Mouse (Mus musculus) cerebellum, adult 2 months (tissue): ENCODE measurements around the gene Snd1. TPM values are rescaled to one million over a fixed set of nuclear protein-coding genes. Genes with fewer than 3 reads are reported as not detected.

ENCODE experiments used
- DNase-seq, 2 experiments: peaks; one replicate each; pipeline ENCODE4 v3.0.0; 2021
- H3K27ac ChIP-seq: fragments of 200-500 bp; 2 replicates; pipeline ENCODE4 v1.5.1; 2012; ENCODE audit warnings: low read length, control low read depth, inconsistent platforms; ENCODE audit not compliant: insufficient read depth
- H3K27me3 ChIP-seq: fragments of 200-500 bp; 2 replicates; pipeline ENCODE4 v1.6.1; 2012; ENCODE audit warnings: inconsistent platforms, mild to moderate bottlenecking, low read length, moderate library complexity; ENCODE audit not compliant: control insufficient read depth, insufficient read depth
- H3K4me1 ChIP-seq: fragments of 200-500 bp; 2 replicates; pipeline ENCODE4 v1.6.1; 2011; ENCODE audit warnings: low read length; ENCODE audit not compliant: control insufficient read depth, insufficient read depth
- H3K4me3 ChIP-seq: fragments of 200-500 bp; replicated peaks from 2 replicates; pipeline ENCODE3; 2011; ENCODE audit warnings: mild to moderate bottlenecking, low read depth, low read length, control low read depth; ENCODE audit not compliant: insufficient read depth
- CTCF ChIP-seq: fragments of 200-500 bp; IDR thresholded peaks from 2 replicates; pipeline ENCODE4 v1.5.1; 2011; ENCODE audit warnings: low read depth, mild to moderate bottlenecking, control low read depth, low read length, moderate library complexity, borderline replicate concordance; ENCODE audit not compliant: insufficient read depth
- POLR2A ChIP-seq: fragments of 200-500 bp; IDR thresholded peaks from 2 replicates; pipeline ENCODE4 v1.6.1; 2011; ENCODE audit warnings: low read length, control low read depth, borderline replicate concordance; ENCODE audit not compliant: insufficient read depth
- WGBS: fragments of 180-500 bp; shearing (Covaris S2); methylation state at CpG from one replicate; pipeline ENCODE4 v1.1.7; 2018; 5-methylcytosine and 5-hydroxymethylcytosine counted together
- polyA plus RNA-seq: library from polyadenylated mRNA; depleted of rRNA; stranded (reverse); fragments of >200 nt; gene quantifications from 2 replicates; pipeline ENCODE4 v1.2.3, GENCODE M21; 2012

The Snd1 gene
- polyA plus RNA-seq, 1 experiment, result 57.0 TPM

DNA sequence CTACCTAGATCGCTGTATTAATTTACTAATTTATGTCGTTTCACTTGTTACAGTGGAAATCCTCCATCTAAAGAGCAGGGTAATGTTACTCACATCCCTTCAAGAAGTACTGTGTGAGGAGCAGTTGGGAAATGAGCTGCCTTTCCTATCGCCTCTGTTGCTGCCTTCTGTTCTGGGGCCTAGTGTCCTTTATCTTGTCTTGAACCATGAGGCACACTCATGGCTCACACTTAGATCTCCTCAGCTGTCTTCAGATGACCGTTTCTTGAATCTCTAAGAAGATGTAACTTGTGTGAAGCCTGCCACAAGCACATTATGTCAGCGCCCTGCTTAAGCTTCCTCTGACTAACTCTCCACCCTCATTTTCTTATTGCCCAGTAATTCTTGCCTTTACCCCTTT is 147.0 kb downstream of the Snd1 start:
- DNase-seq, result no peak
- WGBS, result 94% methylated on average over 5 of the region's 5 CpGs
- H3K27ac ChIP-seq, result no peak overlapping the region
- no peak overlapping the region for H3K4me3 ChIP-seq
- TF ChIP-seq CTCF, result no peak
- no peak for TF ChIP-seq POLR2A
- H3K4me1 ChIP-seq, result peaks cover 6% of the 10 kb centered on the region; the same call in 1 of the 2 replicates
- H3K27me3 ChIP-seq, result no peaks in the 10 kb centered on the region

DNA sequence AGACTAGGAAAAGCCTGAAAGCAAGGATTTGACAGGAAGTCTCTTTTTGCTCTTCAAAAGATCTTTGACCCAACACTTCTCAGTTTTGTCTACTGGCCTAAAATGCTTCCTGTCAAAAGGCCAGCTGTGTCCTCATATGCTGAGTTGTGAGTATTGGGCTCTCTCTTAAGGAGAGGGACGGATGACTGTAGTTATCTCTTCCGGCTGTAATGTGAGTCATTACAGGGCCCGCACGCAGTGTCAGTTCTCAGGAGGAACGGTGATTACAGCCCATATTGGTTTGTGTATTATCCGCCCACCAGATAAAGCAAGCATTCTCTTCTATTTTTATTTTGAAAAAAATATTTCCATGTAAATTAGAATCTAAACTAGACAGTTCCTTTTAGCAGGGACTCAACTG is 147.6 kb downstream of the Snd1 start:
- TF ChIP-seq POLR2A (no peak), CTCF (no peak)
- H3K27ac ChIP-seq, result no peak overlapping the region
- H3K27me3 ChIP-seq, result no peaks in the 10 kb centered on the region
- no peak for DNase-seq
- H3K4me1 ChIP-seq, result peaks cover 6% of the 10 kb centered on the region; the same call in 1 of the 2 replicates
- no peak overlapping the region for H3K4me3 ChIP-seq
- 90% methylated on average over 6 of the region's 6 CpGs for WGBS

DNA sequence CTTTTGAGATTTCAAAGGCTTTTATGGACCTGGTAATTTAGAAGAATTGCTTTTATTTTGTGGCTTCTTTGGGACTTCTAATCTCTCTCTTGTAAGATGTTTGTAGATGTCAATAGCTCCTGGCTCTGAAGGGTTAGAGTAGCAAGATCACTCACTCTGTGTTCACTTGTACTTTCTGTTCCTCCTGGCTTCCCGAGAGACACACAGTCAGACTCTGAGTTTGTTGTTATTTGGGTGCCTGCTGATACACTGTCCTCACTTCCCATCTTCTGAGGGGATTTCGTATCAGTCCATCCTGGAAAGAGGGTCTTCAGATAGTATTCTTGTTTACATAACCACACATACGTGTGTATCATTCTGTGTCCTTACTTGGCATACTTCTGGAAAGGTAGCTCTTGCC is 148.0 kb downstream of the Snd1 start:
- TF ChIP-seq POLR2A (no peak), CTCF (no peak)
- H3K27ac ChIP-seq, result no peak overlapping the region
- no peak overlapping the region for H3K4me3 ChIP-seq
- no peaks in the 10 kb centered on the region for H3K27me3 ChIP-seq
- WGBS, result 94% methylated on average over 3 of the region's 3 CpGs
- DNase-seq, result no peak
- H3K4me1 ChIP-seq, result peaks cover 6% of the 10 kb centered on the region; the same call in 1 of the 2 replicates

DNA sequence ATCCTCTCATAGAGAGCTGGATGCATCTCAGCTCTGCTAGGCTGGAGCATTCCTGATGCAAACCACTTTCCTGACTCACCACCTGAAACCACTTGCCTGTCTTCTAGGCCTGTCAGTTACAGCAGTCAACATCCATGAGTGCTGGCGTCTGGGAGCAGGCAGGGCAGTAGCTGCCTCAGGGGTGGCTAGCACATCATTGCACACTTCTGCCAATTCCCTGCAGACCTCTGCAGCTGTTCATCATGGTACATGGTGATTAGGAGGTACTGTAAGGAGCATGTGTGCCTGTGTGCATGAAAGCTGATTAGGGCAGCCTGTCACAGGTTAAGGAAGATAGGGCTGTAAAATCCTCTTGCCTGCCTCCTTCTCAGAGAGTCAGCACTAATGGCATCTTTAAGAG is 153.5 kb downstream of the Snd1 start:
- H3K27ac ChIP-seq, result no peak overlapping the region
- H3K4me1 ChIP-seq, result peaks cover 3% of the 10 kb centered on the region
- TF ChIP-seq CTCF (no peak), POLR2A (no peak)
- no peak overlapping the region for H3K4me3 ChIP-seq
- 85% methylated on average over 1 of the region's 1 CpGs for WGBS
- DNase-seq, result no peak
- H3K27me3 ChIP-seq, result no peaks in the 10 kb centered on the region

DNA sequence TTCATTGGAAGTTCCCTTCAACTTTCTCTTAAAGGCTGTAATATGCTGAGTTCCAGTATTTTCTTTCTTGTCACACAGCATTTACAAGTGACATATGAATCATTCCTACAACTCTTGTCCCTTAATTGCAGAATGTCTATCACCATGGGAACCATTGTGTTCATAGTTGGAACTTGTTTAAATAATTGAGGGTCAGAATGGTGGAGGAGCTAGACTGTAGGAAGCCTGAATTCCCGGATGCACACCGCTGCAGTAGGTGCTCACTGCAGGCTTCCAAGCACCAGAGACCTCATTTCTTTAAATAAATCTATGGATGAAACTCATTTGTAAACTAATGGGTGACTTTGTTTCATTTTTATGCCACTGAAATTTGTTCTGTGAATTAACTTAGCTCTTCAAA is 154.9 kb downstream of the Snd1 start:
- Histone ChIP-seq H3K27ac (no peak overlapping the region), H3K4me1 (peaks cover 3% of the 10 kb centered on the region), H3K27me3 (no peaks in the 10 kb centered on the region), H3K4me3 (no peak overlapping the region)
- no peak for DNase-seq
- 91% methylated on average over 2 of the region's 2 CpGs for WGBS
- TF ChIP-seq CTCF, result no peak
- TF ChIP-seq POLR2A, result no peak

DNA sequence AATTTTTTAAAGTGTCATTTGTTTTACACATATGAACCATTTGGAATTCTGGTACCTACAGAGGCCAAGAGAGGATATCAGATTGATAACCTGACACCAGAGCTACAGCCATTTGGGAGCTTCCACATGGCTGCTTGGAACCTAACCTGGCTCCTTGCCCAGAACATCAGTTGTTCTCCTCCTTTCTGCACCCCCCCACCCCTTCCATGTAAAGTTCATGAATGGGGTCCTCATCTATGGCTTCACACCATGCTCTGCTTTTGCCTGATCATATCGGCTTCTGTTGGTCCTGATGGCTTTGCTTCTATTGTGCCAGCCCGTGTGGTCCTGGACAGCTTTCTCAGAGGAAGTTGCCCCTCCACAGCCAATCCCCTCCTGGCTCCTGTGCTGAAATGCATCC is 156.0 kb downstream of the Snd1 start:
- peaks cover 3% of the 10 kb centered on the region for H3K4me1 ChIP-seq
- TF ChIP-seq CTCF (no peak), POLR2A (no peak)
- H3K4me3 ChIP-seq, result no peak overlapping the region
- no peak overlapping the region for H3K27ac ChIP-seq
- no peaks in the 10 kb centered on the region for H3K27me3 ChIP-seq
- WGBS, result 63% methylated on average over 2 of the region's 2 CpGs
- no peak for DNase-seq

DNA sequence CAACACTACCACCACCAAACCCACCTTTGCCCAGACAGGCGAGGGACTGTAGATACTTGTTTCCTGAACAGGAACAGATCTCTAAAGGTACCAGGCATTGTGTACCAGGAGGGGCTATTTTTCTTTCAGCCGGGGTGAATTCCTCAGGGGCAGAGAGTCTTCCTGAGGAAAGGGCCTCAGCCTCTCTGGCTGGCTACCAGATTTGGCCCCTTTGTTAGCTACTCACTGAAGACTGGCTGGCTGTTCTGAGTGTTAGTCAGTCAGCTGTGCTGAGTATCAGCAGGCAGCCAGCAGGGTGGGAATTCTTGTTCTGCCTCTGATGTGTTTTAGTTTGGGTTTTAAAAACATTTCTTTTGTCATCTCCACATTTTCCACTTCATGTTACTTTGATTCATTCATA is 158.2 kb downstream of the Snd1 start:
- H3K4me1 ChIP-seq, result peaks cover 3% of the 10 kb centered on the region
- peak in 1 of 2 experiments; percentile 18 for DNase-seq
- H3K4me3 ChIP-seq, result no peak overlapping the region
- WGBS, result 46% methylated on average over 2 of the region's 2 CpGs
- TF ChIP-seq POLR2A, result no peak
- TF ChIP-seq CTCF, result no peak
- H3K27ac ChIP-seq, result no peak overlapping the region
- H3K27me3 ChIP-seq, result no peaks in the 10 kb centered on the region

DNA sequence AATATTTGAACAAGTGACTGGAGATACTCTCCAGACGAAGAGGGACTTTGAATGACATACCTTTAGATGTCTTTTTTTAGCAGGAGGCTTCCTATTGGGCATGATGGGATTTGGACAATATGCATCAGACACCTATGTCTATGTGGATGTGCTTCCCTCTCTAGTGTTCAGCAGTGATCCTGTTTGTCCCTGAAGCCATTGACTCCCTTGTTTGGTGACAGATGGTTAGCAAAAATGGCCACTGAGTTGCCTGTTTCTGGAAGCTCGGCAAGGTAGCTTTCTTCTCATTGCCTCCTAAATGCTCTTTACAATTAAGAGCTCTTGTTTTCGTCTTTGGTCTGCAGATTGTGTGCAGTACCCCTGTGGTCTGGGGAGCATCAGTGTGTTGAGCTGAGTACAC is 158.7 kb downstream of the Snd1 start:
- 24% methylated on average over 3 of the region's 3 CpGs for WGBS
- H3K27ac ChIP-seq, result no peak overlapping the region
- DNase-seq, result peak; percentile 43 to 71
- H3K4me3 ChIP-seq, result no peak overlapping the region
- H3K27me3 ChIP-seq, result no peaks in the 10 kb centered on the region
- TF ChIP-seq POLR2A (no peak), CTCF (no peak)
- H3K4me1 ChIP-seq, result no peaks in the 10 kb centered on the region; the same call in 1 of the 2 replicates

DNA sequence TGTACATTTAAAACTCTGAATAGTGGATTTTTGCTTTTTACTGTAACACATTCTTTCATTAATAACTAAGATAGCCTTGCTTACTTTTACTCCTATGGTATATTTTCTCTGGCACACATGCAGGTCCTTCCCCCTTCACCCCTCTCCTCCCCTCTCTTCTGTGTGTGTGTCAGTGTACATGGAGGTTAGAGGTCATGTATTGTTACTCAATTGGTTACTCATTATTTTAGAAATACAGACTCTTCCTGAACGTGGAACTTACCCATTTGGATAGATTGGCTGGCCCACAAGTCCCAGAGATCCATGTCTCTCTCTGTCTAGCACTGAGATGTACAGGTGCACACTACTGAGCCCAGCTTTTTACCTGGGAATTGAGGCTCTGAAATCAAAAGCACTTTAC is 160.2 kb downstream of the Snd1 start:
- Histone ChIP-seq H3K4me3 (no peak overlapping the region), H3K27ac (no peak overlapping the region), H3K27me3 (no peaks in the 10 kb centered on the region), H3K4me1 (no peaks in the 10 kb centered on the region; the same call in 1 of the 2 replicates)
- no peak for DNase-seq
- whole genome bisulfite sequencing, result 85% methylated on average over 1 of the region's 1 CpGs
- TF ChIP-seq CTCF (no peak), POLR2A (no peak)
